Mouse (Mus musculus): Measurements from ENCODE around the gene Kit.

DNA sequence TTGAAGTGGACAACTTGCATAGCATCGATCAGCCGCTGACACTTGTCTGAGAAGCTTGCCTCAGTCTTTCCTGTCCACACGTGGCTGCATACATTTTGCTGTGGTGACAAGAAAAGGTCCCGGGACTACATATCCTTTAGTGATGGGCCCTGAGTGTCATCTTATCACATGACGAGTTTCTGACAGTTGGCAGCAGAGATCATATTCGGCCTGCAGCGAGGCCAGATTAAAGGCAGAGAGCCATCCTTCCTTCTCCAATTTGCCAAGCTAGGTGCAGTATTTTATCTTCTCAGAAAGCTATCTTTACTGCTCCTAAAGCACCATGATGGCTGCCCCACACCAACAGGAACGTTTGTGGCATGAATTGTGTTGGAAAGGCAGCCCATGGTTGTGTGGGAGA, 127.4 kb downstream of the Kit start:
- TF ChIP-seq CTCF (IDR thresholded peaks at IDR 0.05; ENCODE audit: extremely low read depth, insufficient read length, insufficient replicate concordance, low read depth, low read length) (no peak), POLR2A (IDR thresholded peaks at IDR 0.05; ENCODE audit: low read depth, low read length) (no peak)
